Mouse (Mus musculus): Measurements from ENCODE around the gene Efna3.

DNA sequence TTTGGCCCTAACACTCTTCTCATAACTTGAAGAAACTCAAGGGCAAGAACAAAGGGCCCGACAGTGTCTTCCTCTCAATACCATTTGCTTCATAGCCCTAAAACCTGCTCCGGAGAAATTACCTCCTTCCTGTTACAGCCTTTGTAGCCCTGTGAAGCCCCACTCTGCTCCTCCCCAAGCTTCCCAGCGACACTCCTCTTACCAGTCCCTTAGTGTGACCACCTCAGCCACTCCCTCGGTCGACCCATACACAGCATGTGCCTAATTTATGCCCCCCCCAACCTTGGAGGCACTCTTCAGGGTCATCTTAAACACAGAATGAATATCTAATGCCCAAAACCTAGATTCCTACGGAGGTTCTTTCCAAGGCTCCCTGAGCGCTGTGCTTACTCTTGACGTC is 44.1 kb downstream of the Efna3 start:
- no peak for TF ChIP-seq POLR2A (IDR thresholded peaks at IDR 0.05; ENCODE audit: extremely low read depth, insufficient read depth, low read length)
- TF ChIP-seq CTCF (IDR thresholded peaks at IDR 0.05; ENCODE audit: low read depth, low read length) = no peak

All from liver, adult 2 months (tissue).